Mouse (Mus musculus): Measurements from ENCODE around the gene St3gal5.
"Not testable (repeated sequence)": the region's sequence is repeated elsewhere in the genome, so short reads cannot be mapped to it uniquely, and the experiment has no call there.

Gene St3gal5

GRCm38 (mm10) chr6:72132671-72133214 lies 35.4 kb downstream of the St3gal5 start:
- DNase-seq (ENCODE audit: low spot score), result no peak

GRCm38 (mm10) chr6:72134850-72135515 lies 37.6 kb downstream of the St3gal5 start:
- DNase-seq (ENCODE audit: low spot score), result no peak

GRCm38 (mm10) chr6:72136016-72136415 lies 38.6 kb downstream of the St3gal5 start:
- no peak for DNase-seq (ENCODE audit: low spot score)

- no peak for DNase-seq (ENCODE audit: low spot score)
Observed at GRCm38 (mm10) chr6:72136543-72136942, 39.2 kb downstream of the St3gal5 start.

GRCm38 (mm10) chr6:72139508-72140193 lies 42.3 kb downstream of the St3gal5 start:
- DNase-seq (ENCODE audit: low spot score), result no peak

GRCm38 (mm10) chr6:72140371-72140770 lies 43.0 kb downstream of the St3gal5 start:
- DNase-seq (ENCODE audit: low spot score), result no peak

GRCm38 (mm10) chr6:72141191-72141590 lies 43.8 kb downstream of the St3gal5 start:
- no peak for DNase-seq (ENCODE audit: low spot score)

- DNase-seq (ENCODE audit: low spot score), result no peak
Observed at GRCm38 (mm10) chr6:72142561-72142960, 45.2 kb downstream of the St3gal5 start.

- peak; percentile 79 for DNase-seq (ENCODE audit: low spot score)
Observed at GRCm38 (mm10) chr6:72144353-72144752, 47.0 kb downstream of the St3gal5 start.

GRCm38 (mm10) chr6:72146803-72147202 lies 49.4 kb downstream of the St3gal5 start:
- DNase-seq (ENCODE audit: low spot score), result no peak

GRCm38 (mm10) chr6:72148721-72149120 lies 51.3 kb downstream of the St3gal5 start:
- no peak for DNase-seq (ENCODE audit: low spot score)

GRCm38 (mm10) chr6:72149797-72150196 lies 52.4 kb downstream of the St3gal5 start:
- DNase-seq (ENCODE audit: low spot score), result no peak

GRCm38 (mm10) chr6:72152707-72153106 lies 55.3 kb downstream of the St3gal5 start:
- no peak for DNase-seq (ENCODE audit: low spot score)

GRCm38 (mm10) chr6:72153455-72153854 lies 56.1 kb downstream of the St3gal5 start:
- DNase-seq (ENCODE audit: low spot score), result no peak

GRCm38 (mm10) chr6:72154008-72154407 lies 56.6 kb downstream of the St3gal5 start:
- DNase-seq (ENCODE audit: low spot score), result not testable (repeated sequence)

GRCm38 (mm10) chr6:72154938-72155531 lies 57.6 kb downstream of the St3gal5 start:
- no peak for DNase-seq (ENCODE audit: low spot score)

GRCm38 (mm10) chr6:72155649-72156048 lies 58.3 kb downstream of the St3gal5 start:
- DNase-seq (ENCODE audit: low spot score), result no peak

- no peak for DNase-seq (ENCODE audit: low spot score)
Observed at GRCm38 (mm10) chr6:72158966-72159764, 61.8 kb downstream of the St3gal5 start.

GRCm38 (mm10) chr6:72159861-72160395 lies 62.5 kb downstream of the St3gal5 start:
- no peak for DNase-seq (ENCODE audit: low spot score)

GRCm38 (mm10) chr6:72160991-72161390 lies 63.6 kb downstream of the St3gal5 start:
- DNase-seq (ENCODE audit: low spot score), result no peak

- DNase-seq (ENCODE audit: low spot score), result no peak
Observed at GRCm38 (mm10) chr6:72161751-72162150, 64.4 kb downstream of the St3gal5 start.
